Mouse (Mus musculus) heart, embryonic 10.5 days (tissue): ENCODE results near the gene Ncbp3. TPM values are rescaled to one million over a fixed set of nuclear protein-coding genes. Genes with fewer than 3 reads are reported as not detected.
A peak's percentile ranks its signal among the peaks of the same experiment; 100 is the strongest.

Source experiments
- DNase-seq: peaks from one replicate; pipeline ENCODE4 v3.0.0-alpha.2; 2017; ENCODE audit warnings: low spot score
- H3K27ac ChIP-seq: fragments of 300-500 bp; sonication (generic); 2 replicates; pipeline ENCODE4 v1.5.1; 2016; ENCODE audit warnings: mild to moderate bottlenecking
- H3K27me3 ChIP-seq: fragments of 300-500 bp; sonication (generic); 2 replicates; pipeline ENCODE4 v1.6.1; 2016; ENCODE audit warnings: mild to moderate bottlenecking; ENCODE audit not compliant: poor library complexity, insufficient read depth, severe bottlenecking
- H3K36me3 ChIP-seq: fragments of 300-500 bp; sonication (generic); 2 replicates; pipeline ENCODE4 v1.6.1; 2016; ENCODE audit warnings: mild to moderate bottlenecking, moderate library complexity
- H3K4me1 ChIP-seq: fragments of 300-500 bp; sonication (generic); 2 replicates; pipeline ENCODE4 v1.6.1; 2016; ENCODE audit warnings: mild to moderate bottlenecking
- H3K4me3 ChIP-seq: fragments of 300-500 bp; sonication (generic); 2 replicates; pipeline ENCODE4 v1.5.1; 2016; ENCODE audit warnings: mild to moderate bottlenecking, moderate library complexity
- H3K9me3 ChIP-seq: fragments of 300-500 bp; sonication (generic); 2 replicates; pipeline ENCODE4 v1.6.1; 2016; ENCODE audit warnings: mild to moderate bottlenecking, moderate library complexity
- WGBS: fragments of 180-500 bp; shearing (Covaris S2); methylation state at CpG from one replicate; pipeline ENCODE4 v1.1.7; 2016; 5-methylcytosine and 5-hydroxymethylcytosine counted together
- polyA plus RNA-seq: library from polyadenylated mRNA; unstranded; fragments of >200 nt; fragmentation: Nextera tagmentation; extraction: Ambion mirVana; gene quantifications from 2 replicates; pipeline ENCODE4 v1.2.1, GENCODE M21; 2016

Gene Ncbp3
- polyA plus RNA-seq: 11.2 and 11.6 TPM in 2 replicates

- DNase-seq: peak; percentile 98
- H3K9me3 ChIP-seq: no peaks in the 10 kb centered on the region
- H3K4me1 ChIP-seq: peaks cover 24% of the 10 kb centered on the region
- peak within 1 kb of the TSS; percentile 99 for H3K4me3 ChIP-seq
- WGBS: under 1% methylated on average over 39 of the region's 39 CpGs
- H3K27ac ChIP-seq: peak within 1 kb of the TSS; percentile 99
- no peaks in the 10 kb centered on the region for H3K27me3 ChIP-seq
- peaks cover 23% of the 10 kb centered on the region for H3K36me3 ChIP-seq
These were observed at the start of gene Ncbp3 for GRCm38 (mm10) chr11:73047542-73047996. Gene Ncbp3 (plus strand): TSS chr11:73047783.

- WGBS: 29% methylated on average over 8 of the region's 8 CpGs
- Histone ChIP-seq H3K9me3 (no peaks in the 10 kb centered on the region), H3K4me1 (peaks cover 19% of the 10 kb centered on the region), H3K27me3 (peaks cover 4% of the 10 kb centered on the region; the same call in 1 of the 2 replicates), H3K36me3 (no peaks in the 10 kb centered on the region), H3K4me3 (no peak within 1 kb of the TSS), H3K27ac (peak within 1 kb of the TSS; percentile 43)
- DNase-seq: no peak
These were observed 48.8 kb upstream of the Ncbp3 start, which contains the start of gene P2rx1 for GRCm38 (mm10) chr11:72998771-72999170. Gene P2rx1 (plus strand): TSS chr11:72999103.

- no peak for DNase-seq
- Histone ChIP-seq H3K4me3 (no peak overlapping the region), H3K4me1 (peaks cover 20% of the 10 kb centered on the region), H3K9me3 (no peaks in the 10 kb centered on the region), H3K27ac (no peak overlapping the region), H3K36me3 (no peaks in the 10 kb centered on the region), H3K27me3 (peaks cover 4% of the 10 kb centered on the region; the same call in 1 of the 2 replicates)
- WGBS: 14% methylated on average over 6 of the region's 6 CpGs
These were observed 46.6 kb upstream of the Ncbp3 start for GRCm38 (mm10) chr11:73001029-73001428.

- Histone ChIP-seq H3K27ac (no peak overlapping the region), H3K27me3 (peaks cover 39% of the 10 kb centered on the region), H3K9me3 (no peaks in the 10 kb centered on the region), H3K4me3 (no peak overlapping the region), H3K4me1 (peaks cover 16% of the 10 kb centered on the region), H3K36me3 (no peaks in the 10 kb centered on the region)
- 3% methylated on average over 2 of the region's 2 CpGs for WGBS
- DNase-seq: no peak
These were observed 41.2 kb upstream of the Ncbp3 start for GRCm38 (mm10) chr11:73006377-73006776.

- WGBS: 77% methylated on average over 3 of the region's 3 CpGs
- H3K27ac ChIP-seq: no peak overlapping the region
- H3K4me3 ChIP-seq: no peak overlapping the region
- no peaks in the 10 kb centered on the region for H3K9me3 ChIP-seq
- H3K36me3 ChIP-seq: no peaks in the 10 kb centered on the region
- no peak for DNase-seq
- H3K4me1 ChIP-seq: peaks cover 16% of the 10 kb centered on the region
- peaks cover 36% of the 10 kb centered on the region for H3K27me3 ChIP-seq
These were observed 40.5 kb upstream of the Ncbp3 start for GRCm38 (mm10) chr11:73007113-73007512.

GRCm38 (mm10) chr11:73007698-73008481 is 39.7 kb upstream of the Ncbp3 start:
- WGBS: 50% methylated on average over 11 of the region's 11 CpGs
- H3K4me1 ChIP-seq: peaks cover 16% of the 10 kb centered on the region
- peaks cover 40% of the 10 kb centered on the region for H3K27me3 ChIP-seq
- H3K9me3 ChIP-seq: no peaks in the 10 kb centered on the region
- H3K4me3 ChIP-seq: no peak overlapping the region
- H3K27ac ChIP-seq: no peak overlapping the region
- H3K36me3 ChIP-seq: no peaks in the 10 kb centered on the region
- DNase-seq: no peak

- peaks cover 49% of the 10 kb centered on the region for H3K27me3 ChIP-seq
- DNase-seq: no peak
- WGBS: 49% methylated on average over 2 of the region's 2 CpGs
- H3K9me3 ChIP-seq: no peaks in the 10 kb centered on the region
- peaks cover 17% of the 10 kb centered on the region for H3K4me1 ChIP-seq
- H3K4me3 ChIP-seq: no peak overlapping the region
- H3K36me3 ChIP-seq: no peaks in the 10 kb centered on the region
- H3K27ac ChIP-seq: no peak overlapping the region
These were observed 38.8 kb upstream of the Ncbp3 start for GRCm38 (mm10) chr11:73008826-73009225.

GRCm38 (mm10) chr11:73009531-73010274 is 37.9 kb upstream of the Ncbp3 start:
- Histone ChIP-seq H3K27ac (no peak overlapping the region), H3K36me3 (no peaks in the 10 kb centered on the region), H3K4me3 (no peak overlapping the region), H3K27me3 (peaks cover 56% of the 10 kb centered on the region), H3K4me1 (peaks cover 20% of the 10 kb centered on the region), H3K9me3 (no peaks in the 10 kb centered on the region)
- WGBS: 56% methylated on average over 13 of the region's 13 CpGs
- DNase-seq: no peak

GRCm38 (mm10) chr11:73013981-73014380 is 33.6 kb upstream of the Ncbp3 start:
- no peaks in the 10 kb centered on the region for H3K36me3 ChIP-seq
- no peak overlapping the region for H3K4me3 ChIP-seq
- WGBS: 77% methylated on average over 5 of the region's 5 CpGs
- H3K27ac ChIP-seq: no peak overlapping the region
- H3K9me3 ChIP-seq: no peaks in the 10 kb centered on the region
- DNase-seq: no peak
- H3K27me3 ChIP-seq: peaks cover 83% of the 10 kb centered on the region
- H3K4me1 ChIP-seq: peaks cover 17% of the 10 kb centered on the region

- no peaks in the 10 kb centered on the region for H3K36me3 ChIP-seq
- no peak for DNase-seq
- 85% methylated on average over 4 of the region's 4 CpGs for WGBS
- H3K27ac ChIP-seq: no peak overlapping the region
- H3K9me3 ChIP-seq: no peaks in the 10 kb centered on the region
- peaks cover 25% of the 10 kb centered on the region for H3K4me1 ChIP-seq
- H3K4me3 ChIP-seq: no peak overlapping the region
- H3K27me3 ChIP-seq: peaks cover 83% of the 10 kb centered on the region
These were observed 32.7 kb upstream of the Ncbp3 start for GRCm38 (mm10) chr11:73014831-73015344.

- Histone ChIP-seq H3K36me3 (no peaks in the 10 kb centered on the region), H3K27me3 (peaks cover 83% of the 10 kb centered on the region), H3K27ac (no peak overlapping the region), H3K4me1 (peaks cover 25% of the 10 kb centered on the region), H3K9me3 (no peaks in the 10 kb centered on the region), H3K4me3 (no peak overlapping the region)
- no peak for DNase-seq
- WGBS: 74% methylated on average over 5 of the region's 5 CpGs
These were observed 32.0 kb upstream of the Ncbp3 start for GRCm38 (mm10) chr11:73015391-73016102.

GRCm38 (mm10) chr11:73016103-73016420 is 31.5 kb upstream of the Ncbp3 start:
- Histone ChIP-seq H3K36me3 (no peaks in the 10 kb centered on the region), H3K27ac (no peak overlapping the region), H3K27me3 (peaks cover 83% of the 10 kb centered on the region), H3K4me3 (no peak overlapping the region), H3K9me3 (no peaks in the 10 kb centered on the region), H3K4me1 (peaks cover 25% of the 10 kb centered on the region)
- WGBS: 76% methylated on average over 6 of the region's 6 CpGs
- no peak for DNase-seq
